Mouse (Mus musculus) embryonic facial prominence, embryonic 11.5 days (tissue): Measurements from ENCODE around the gene Hyal1. TPM values are rescaled to one million over a fixed set of nuclear protein-coding genes. Genes with fewer than 3 reads are reported as not detected.

Experiments
- ATAC-seq: fragments of 200-750 bp; cut with Nextera tagmentation; replicated peaks from 2 replicates; pipeline ENCODE4 v1.8.0; 2017; ENCODE audit warnings: low read depth; ENCODE audit not compliant: insufficient number of reproducible peaks, low FRiP score, low TSS enrichment
- DNase-seq: peaks from one replicate; pipeline ENCODE4 v3.0.0-alpha.2; 2015; ENCODE audit warnings: low spot score
- H3K27ac ChIP-seq: fragments of 300-500 bp; sonication (generic); replicated peaks from 2 replicates; pipeline ENCODE4 v1.5.1; 2014; ENCODE audit warnings: mild to moderate bottlenecking, low read depth, low read length, control low read depth
- H3K27me3 ChIP-seq: fragments of 300-500 bp; sonication (generic); 2 replicates; pipeline ENCODE4 v1.6.1; 2014; ENCODE audit warnings: mild to moderate bottlenecking, low read length, moderate library complexity, mixed read lengths; ENCODE audit not compliant: control insufficient read depth, insufficient read depth
- H3K36me3 ChIP-seq: fragments of 300-500 bp; sonication (generic); replicated peaks from 2 replicates; pipeline ENCODE4 v1.6.1; 2014; ENCODE audit warnings: low read depth, mild to moderate bottlenecking, low read length, moderate library complexity, mixed read lengths; ENCODE audit not compliant: control insufficient read depth, insufficient read depth
- H3K4me1 ChIP-seq: fragments of 300-500 bp; sonication (generic); 2 replicates; pipeline ENCODE4 v1.6.1; 2014; ENCODE audit warnings: low read length, mixed read lengths; ENCODE audit not compliant: control insufficient read depth, insufficient read depth
- H3K4me2 ChIP-seq: fragments of 300-500 bp; sonication (generic); 2 replicates; pipeline ENCODE4 v1.6.1; 2014; ENCODE audit warnings: low read depth, mild to moderate bottlenecking, control low read depth, low read length, moderate library complexity
- H3K4me3 ChIP-seq: fragments of 300-500 bp; sonication (generic); 2 replicates; pipeline ENCODE4 v1.5.1; 2014; ENCODE audit warnings: low read depth, low read length, control low read depth
- H3K9ac ChIP-seq: fragments of 300-500 bp; sonication (generic); replicated peaks from 2 replicates; pipeline ENCODE4 v1.6.1; 2014; ENCODE audit warnings: mild to moderate bottlenecking, control low read depth, low read length
- H3K9me3 ChIP-seq: fragments of 300-500 bp; sonication (generic); replicated peaks from 2 replicates; pipeline ENCODE4 v1.6.1; 2016; ENCODE audit warnings: mild to moderate bottlenecking, low read length, inconsistent platforms, mixed read lengths; ENCODE audit not compliant: control insufficient read depth
- WGBS: fragments of 180-500 bp; shearing (Covaris S2); extraction: QIAGEN DNeasy Blood & Tissue Kit; methylation state at CpG from one replicate; pipeline ENCODE4 v1.1.7; 2014; 5-methylcytosine and 5-hydroxymethylcytosine counted together
- polyA plus RNA-seq: library from polyadenylated mRNA; unstranded; fragments of >200 nt; fragmentation: Nextera tagmentation; extraction: Ambion mirVana; gene quantifications from 2 replicates; pipeline ENCODE4 v1.2.1, GENCODE M21; 2014

Hyal1 gene
- polyA plus RNA-seq, 1 experiment from 2014 or later = 5.3 TPM

- no peak overlapping the region for H3K27ac ChIP-seq
- no peaks in the 10 kb centered on the region for H3K9me3 ChIP-seq
- no peak overlapping the region; the same call in 1 of the 2 replicates for H3K9ac ChIP-seq
- no peak overlapping the region for H3K4me3 ChIP-seq
- H3K36me3 ChIP-seq = no peaks in the 10 kb centered on the region
- no peaks in the 10 kb centered on the region for H3K27me3 ChIP-seq
- peaks cover 13% of the 10 kb centered on the region for H3K4me1 ChIP-seq
- DNase-seq (no peak), ATAC-seq (no peak)
- 0 out of 2 replicates have a peak overlapping the region, but pooled peaks have one; percentile 10 for H3K4me2 ChIP-seq
- 72% methylated on average over 2 of the region's 2 CpGs for WGBS
These were observed 30.3 kb downstream of the Hyal1 start for GRCm38 (mm10) chr9:107607036-107607435.

- Histone ChIP-seq H3K4me3 (no peak overlapping the region), H3K4me2 (no peak overlapping the region), H3K27ac (no peak overlapping the region), H3K4me1 (peaks cover 16% of the 10 kb centered on the region), H3K36me3 (no peaks in the 10 kb centered on the region), H3K9ac (peak overlapping the region; percentile 19; the same call in 1 of the 2 replicates), H3K27me3 (no peaks in the 10 kb centered on the region), H3K9me3 (no peaks in the 10 kb centered on the region)
- WGBS = 55% methylated on average over 9 of the region's 9 CpGs
- ATAC-seq (no peak), DNase-seq (no peak)
These were observed 31.0 kb downstream of the Hyal1 start for GRCm38 (mm10) chr9:107607653-107608245.

DNA sequence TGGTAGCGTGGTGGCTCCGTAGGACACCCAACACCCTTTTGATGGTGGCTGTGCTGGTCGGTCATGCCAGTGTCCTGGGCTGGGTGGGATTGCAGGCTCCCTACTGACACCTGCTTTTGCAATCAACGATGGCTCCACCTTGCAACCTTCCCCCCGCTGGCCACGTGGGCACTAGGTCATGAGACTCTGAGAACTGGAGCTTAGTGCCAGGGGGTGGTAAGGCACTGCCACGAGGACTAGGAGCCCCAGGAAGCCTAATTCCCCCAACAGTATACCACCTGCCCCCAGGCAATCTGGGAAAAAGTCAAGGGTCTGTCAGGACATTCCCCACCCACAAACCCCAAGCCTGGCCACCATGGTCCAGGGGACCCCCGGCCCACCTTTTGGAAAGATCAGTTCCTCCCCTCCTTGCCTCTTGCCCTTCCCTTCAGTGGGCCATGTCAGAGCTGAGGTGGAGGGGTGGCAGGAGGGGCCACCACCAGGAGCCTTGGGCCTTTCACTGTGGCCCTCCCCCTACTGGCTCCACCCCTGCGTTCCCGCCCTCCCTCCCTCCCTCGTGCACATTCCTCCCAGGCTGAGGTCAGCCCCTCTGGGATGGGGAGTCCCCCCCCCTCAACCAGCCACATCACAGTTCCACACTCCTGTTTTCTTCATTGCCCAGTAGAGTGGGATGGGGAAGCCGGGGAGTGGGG lies 32.2 kb downstream of the Hyal1 start, which contains the start of gene Sema3b:
Gene Sema3b, minus strand, starts transcription at position 489 of the 692 bp plus-strand sequence.
- Histone ChIP-seq H3K36me3 (no peaks in the 10 kb centered on the region), H3K27me3 (no peaks in the 10 kb centered on the region), H3K9ac (peak within 1 kb of the TSS; percentile 10; the same call in 1 of the 2 replicates), H3K4me1 (peaks cover 16% of the 10 kb centered on the region), H3K4me2 (no peak within 1 kb of the TSS), H3K9me3 (no peaks in the 10 kb centered on the region), H3K27ac (no peak within 1 kb of the TSS), H3K4me3 (no peak within 1 kb of the TSS)
- DNase-seq (no peak), ATAC-seq (no peak)
- 40% methylated on average over 12 of the region's 12 CpGs for WGBS

GRCm38 (mm10) chr9:107609433-107609830 lies 32.7 kb downstream of the Hyal1 start:
- Histone ChIP-seq H3K4me3 (no peak overlapping the region), H3K27ac (no peak overlapping the region), H3K9ac (no peak overlapping the region)

DNA sequence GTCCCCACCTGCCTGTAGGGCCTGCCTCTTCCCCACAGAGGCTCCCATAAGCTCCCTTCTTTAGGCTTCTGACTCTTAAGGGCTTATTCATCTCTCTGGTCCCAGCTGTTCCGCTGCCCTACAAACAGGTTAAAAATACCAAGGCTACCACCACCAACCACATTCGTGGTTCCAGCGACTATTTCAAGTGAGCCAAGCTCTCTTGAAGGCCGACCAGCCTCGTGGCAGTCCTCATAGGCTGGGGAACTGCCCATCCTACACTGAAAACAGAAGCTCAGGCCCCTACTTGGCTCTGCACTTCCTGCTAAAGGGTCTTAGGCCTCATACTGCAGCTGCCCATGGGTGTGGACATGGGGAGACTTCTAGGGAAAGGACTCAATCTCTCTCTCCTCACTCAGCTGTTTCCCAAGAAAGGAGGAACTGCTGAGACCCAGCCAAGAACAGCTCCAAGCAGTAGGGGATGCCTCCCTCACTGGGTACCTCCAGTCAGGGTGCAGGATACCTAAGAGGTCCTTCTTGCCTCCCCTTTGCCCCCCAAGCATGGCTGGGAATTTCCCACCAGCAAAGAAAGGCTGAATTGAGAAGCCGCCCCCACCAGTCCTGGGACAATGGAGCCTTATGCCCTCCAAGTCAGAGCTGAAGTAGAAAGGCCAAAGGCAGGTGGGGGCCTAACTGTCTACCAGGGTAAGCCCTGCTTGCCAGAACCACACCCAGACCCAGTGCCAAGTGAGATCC lies 34.9 kb downstream of the Hyal1 start:
- H3K9ac ChIP-seq = peak overlapping the region; percentile 68
- ATAC-seq (peak; percentile 1; the same call in 1 of the 2 replicates), DNase-seq (no peak)
- no peaks in the 10 kb centered on the region for H3K9me3 ChIP-seq
- no peaks in the 10 kb centered on the region; the same call in 1 of the 2 replicates for H3K36me3 ChIP-seq
- no peaks in the 10 kb centered on the region for H3K27me3 ChIP-seq
- H3K4me3 ChIP-seq = no peak overlapping the region
- H3K27ac ChIP-seq = peak overlapping the region; percentile 81
- WGBS = 69% methylated on average over 6 of the region's 6 CpGs
- no peak overlapping the region for H3K4me2 ChIP-seq
- H3K4me1 ChIP-seq = peaks cover 9% of the 10 kb centered on the region; the same call in 1 of the 2 replicates

More at GRCm38 (mm10) chr9:107609433-107609830, 32.7 kb downstream of the Hyal1 start:
- no peak for ATAC-seq
- Histone ChIP-seq H3K4me2 (no peak overlapping the region), H3K36me3 (no peaks in the 10 kb centered on the region), H3K27me3 (no peaks in the 10 kb centered on the region), H3K9me3 (no peaks in the 10 kb centered on the region), H3K4me1 (peaks cover 16% of the 10 kb centered on the region)
- WGBS = 63% methylated on average over 4 of the region's 4 CpGs
- no peak for DNase-seq

DNA sequence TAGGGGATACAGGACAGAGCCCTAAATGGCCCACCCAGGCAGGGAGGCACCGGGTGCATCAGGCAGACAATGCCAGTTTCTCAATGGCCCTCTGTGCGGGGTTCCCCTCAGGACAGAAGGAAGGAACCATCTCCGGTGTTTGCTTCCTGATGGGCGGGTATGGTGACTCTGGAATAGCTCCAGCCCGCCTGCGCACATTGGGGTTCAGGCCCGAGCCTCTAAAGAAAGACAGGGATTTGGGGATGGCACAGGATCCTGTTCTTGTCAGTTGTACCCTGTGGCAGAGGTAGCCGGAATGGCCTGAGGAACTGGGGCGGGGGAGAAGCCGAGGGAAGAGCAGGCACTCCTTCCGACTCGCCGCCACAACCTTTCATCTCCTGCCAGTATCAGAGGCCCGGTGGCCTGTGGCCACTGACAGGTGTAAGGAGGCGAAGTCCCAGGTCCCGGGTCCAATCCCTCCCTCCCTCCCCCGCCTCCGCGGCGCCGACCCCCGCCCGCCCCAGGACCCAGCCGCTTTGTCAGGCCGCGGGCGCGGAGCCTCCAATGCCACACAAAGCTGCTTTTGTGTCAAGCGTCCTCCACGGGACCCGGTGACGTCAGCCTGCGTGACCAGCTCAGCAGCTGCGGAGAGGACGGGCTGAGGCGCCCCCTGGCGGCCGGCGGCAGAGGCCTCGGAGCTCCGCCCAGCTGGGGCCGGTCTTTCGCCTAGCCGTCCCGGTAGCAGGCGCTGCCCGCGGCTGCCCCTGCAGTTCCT lies 35.6 kb downstream of the Hyal1 start:
- H3K9me3 ChIP-seq = no peaks in the 10 kb centered on the region
- peaks cover 9% of the 10 kb centered on the region; the same call in 1 of the 2 replicates for H3K4me1 ChIP-seq
- H3K27me3 ChIP-seq = no peaks in the 10 kb centered on the region
- H3K9ac ChIP-seq = peak overlapping the region; percentile 68
- peak overlapping the region; percentile 75 for H3K4me2 ChIP-seq
- DNase-seq (peak; percentile 98), ATAC-seq (peak; percentile 90)
- H3K36me3 ChIP-seq = no peaks in the 10 kb centered on the region; the same call in 1 of the 2 replicates
- peak overlapping the region; percentile 81 for H3K27ac ChIP-seq
- H3K4me3 ChIP-seq = peak overlapping the region; percentile 30
- 4% methylated on average over 47 of the region's 48 CpGs for whole genome bisulfite sequencing

DNA sequence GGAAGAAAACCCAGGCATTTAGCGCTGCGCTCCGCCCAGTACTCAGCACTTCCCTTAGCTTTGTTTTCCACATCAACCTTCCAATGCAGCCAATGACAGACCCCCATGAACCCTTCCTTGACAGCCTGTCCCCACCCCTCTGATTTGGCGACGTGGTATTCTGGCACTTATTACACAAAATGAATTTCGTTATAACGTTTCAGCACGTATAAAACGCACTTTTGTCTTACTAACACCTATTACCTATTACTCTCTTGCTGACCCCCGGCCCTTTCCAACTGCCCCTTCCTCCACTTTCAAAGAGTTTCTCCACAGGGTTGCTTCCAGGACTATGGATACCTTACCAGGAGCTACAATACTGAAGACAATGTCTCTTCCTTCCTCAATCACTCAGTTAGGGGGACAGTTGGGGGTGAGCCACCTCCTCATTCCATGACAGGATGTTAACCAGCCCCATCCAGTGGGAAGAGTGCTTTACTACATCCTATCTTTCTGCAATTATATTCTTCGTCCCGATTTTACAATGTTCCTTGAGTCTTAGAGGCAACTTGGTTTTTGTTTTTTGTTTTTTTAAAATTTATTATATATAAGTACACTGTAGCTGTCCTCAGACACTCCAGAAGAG lies 36.3 kb downstream of the Hyal1 start:
- WGBS = 12% methylated on average over 12 of the region's 12 CpGs
- peak overlapping the region; percentile 30; the same call in 1 of the 2 replicates for H3K4me3 ChIP-seq
- H3K4me1 ChIP-seq = peaks cover 4% of the 10 kb centered on the region; the same call in 1 of the 2 replicates
- DNase-seq = no peak
- peak overlapping the region; percentile 2; the same call in 1 of the 2 replicates for H3K9ac ChIP-seq
- no peaks in the 10 kb centered on the region; the same call in 1 of the 2 replicates for H3K36me3 ChIP-seq
- H3K4me2 ChIP-seq = peak overlapping the region; percentile 75
- peak overlapping the region; percentile 81 for H3K27ac ChIP-seq
- H3K27me3 ChIP-seq = no peaks in the 10 kb centered on the region
- ATAC-seq = no peak; the same call in 1 of the 2 replicates
- H3K9me3 ChIP-seq = no peaks in the 10 kb centered on the region
